Mouse (Mus musculus): ENCODE results near the gene Fam186a. TPM values are rescaled to one million over a fixed set of nuclear protein-coding genes. Genes with fewer than 3 reads are reported as not detected.
"Not testable (repeated sequence)": the region's sequence is repeated elsewhere in the genome, so short reads cannot be mapped to it uniquely, and the experiment has no call there.

Gene Fam186a
- polyA plus RNA-seq, 1 experiment from 2014 or later = not detected

DNA sequence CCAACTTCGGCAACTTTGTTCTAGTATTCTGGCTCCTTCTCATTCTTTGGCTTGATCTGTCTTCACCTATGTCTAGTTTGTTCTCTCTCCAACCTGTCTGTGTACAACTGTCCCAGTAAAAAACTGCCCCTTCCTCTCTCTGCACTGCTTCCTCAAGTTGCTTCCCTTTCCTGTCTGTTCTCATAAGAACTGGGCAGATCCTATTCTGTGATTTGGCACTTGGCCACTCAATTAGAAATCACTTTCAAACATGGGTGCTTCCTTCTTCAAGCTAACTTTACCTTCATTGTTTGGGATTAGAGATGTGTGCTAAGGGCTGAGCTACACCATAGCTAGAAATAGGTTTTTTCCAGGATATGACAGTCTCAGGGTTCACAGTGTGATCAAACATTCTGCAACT is 3.7 kb upstream of the Fam186a start:
- Histone ChIP-seq H3K36me3 (no peaks in the 10 kb centered on the region), H3K4me1 (peaks cover 8% of the 10 kb centered on the region; the same call in 1 of the 2 replicates), H3K27me3 (ENCODE audit: low read depth, poor library complexity, severe bottlenecking) (no peaks in the 10 kb centered on the region), H3K9me3 (replicated peaks) (no peaks in the 10 kb centered on the region), H3K27ac (no peak overlapping the region), H3K4me3 (no peak overlapping the region)
- no peak for DNase-seq (ENCODE audit: low spot score)
- 98% methylated on average over 1 of the region's 1 CpGs for WGBS

DNA sequence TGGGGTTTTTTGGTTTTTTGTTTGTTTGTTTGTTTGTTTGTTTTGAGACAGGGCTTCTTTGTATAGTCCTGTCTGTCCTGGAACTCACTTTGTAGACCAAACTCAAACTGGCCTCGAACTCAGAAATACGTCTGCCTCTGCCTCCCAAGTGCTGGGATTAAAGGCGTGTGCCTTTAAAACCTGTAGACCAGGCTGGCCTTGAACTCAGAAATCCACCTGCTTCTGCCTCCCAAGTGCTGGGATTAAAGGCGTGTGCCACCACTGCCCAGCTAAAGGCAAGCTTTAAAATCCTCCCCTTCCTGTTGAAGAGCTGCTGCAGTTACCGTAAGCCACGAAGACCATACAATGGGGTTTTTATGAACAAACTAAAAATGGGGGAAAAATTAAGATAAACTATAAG is 2.9 kb upstream of the Fam186a start, which contains the start of gene Larp4:
Gene Larp4, plus strand, starts transcription at position 301 of the 400 bp plus-strand sequence.
- not testable (repeated sequence) for H3K27me3 ChIP-seq (ENCODE audit: low read depth, poor library complexity, severe bottlenecking); H3K9me3 ChIP-seq (replicated peaks); H3K4me1 ChIP-seq; DNase-seq (ENCODE audit: low spot score); H3K27ac ChIP-seq; H3K36me3 ChIP-seq; H3K4me3 ChIP-seq
- 90% methylated on average over 6 of the region's 6 CpGs for WGBS

DNA sequence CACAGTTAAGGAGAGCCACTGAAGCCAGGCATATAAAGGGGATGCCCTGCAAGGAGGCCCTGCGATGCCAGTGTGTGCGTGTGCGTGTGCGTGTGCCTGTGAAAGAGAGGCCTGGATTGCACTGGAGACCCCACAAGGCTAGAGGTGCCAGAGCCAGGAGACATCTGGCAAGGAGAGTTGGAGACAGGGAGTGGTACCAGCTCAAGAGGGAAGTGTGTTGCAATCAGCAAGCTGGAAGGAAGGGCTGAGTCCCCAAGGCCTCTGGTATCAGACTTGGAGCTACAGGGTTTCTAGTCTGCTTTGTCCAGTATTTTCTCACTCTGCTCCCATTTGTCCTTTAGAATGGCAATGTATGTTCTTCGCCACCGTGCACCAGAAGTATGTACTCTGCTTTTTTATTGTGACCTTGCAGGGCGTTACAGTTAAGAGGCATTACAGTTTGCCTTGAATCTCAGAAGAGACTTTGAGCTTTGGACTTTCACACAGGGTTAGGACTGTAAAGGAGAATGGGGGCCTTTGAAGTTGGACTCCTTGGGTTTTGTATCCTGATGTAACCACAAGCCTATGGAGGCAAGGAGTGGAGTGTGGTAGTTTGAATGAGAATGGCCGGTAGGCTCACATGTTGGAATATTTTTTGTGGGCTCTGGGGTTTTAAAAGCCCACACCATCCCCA is 1.6 kb downstream of the Fam186a start:
- no peak overlapping the region for H3K4me3 ChIP-seq
- no peaks in the 10 kb centered on the region for H3K36me3 ChIP-seq
- 91% methylated on average over 8 of the region's 8 CpGs for WGBS
- no peak overlapping the region for H3K27ac ChIP-seq
- no peaks in the 10 kb centered on the region for H3K27me3 ChIP-seq (ENCODE audit: low read depth, poor library complexity, severe bottlenecking)
- no peaks in the 10 kb centered on the region for H3K9me3 ChIP-seq (replicated peaks)
- H3K4me1 ChIP-seq = no peaks in the 10 kb centered on the region
- DNase-seq (ENCODE audit: low spot score) = no peak

DNA sequence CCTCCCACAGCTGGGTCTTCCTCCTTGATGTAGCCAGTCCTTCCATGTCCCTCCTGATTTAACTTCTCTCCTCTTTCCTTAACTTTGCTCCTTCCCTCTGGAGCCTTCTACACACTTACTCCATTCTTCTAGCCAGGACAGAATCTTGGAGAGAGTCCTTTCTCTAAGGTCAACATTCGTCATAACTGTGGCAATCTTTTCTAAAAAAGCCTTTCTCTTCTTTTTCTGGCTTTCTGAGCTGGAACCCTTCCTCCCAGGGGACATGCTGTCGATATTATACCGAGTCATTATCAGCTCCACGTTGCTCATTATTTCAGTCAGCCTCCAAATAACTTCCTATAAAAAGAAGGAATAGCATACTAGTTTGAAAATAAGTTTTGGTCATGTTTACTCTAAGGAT is 11.5 kb downstream of the Fam186a start:
- H3K4me3 ChIP-seq = no peak overlapping the region
- no peaks in the 10 kb centered on the region for H3K36me3 ChIP-seq
- H3K9me3 ChIP-seq (replicated peaks) = no peaks in the 10 kb centered on the region
- H3K27ac ChIP-seq = no peak overlapping the region
- 86% methylated on average over 4 of the region's 4 CpGs for WGBS
- H3K27me3 ChIP-seq (ENCODE audit: low read depth, poor library complexity, severe bottlenecking) = no peaks in the 10 kb centered on the region
- H3K4me1 ChIP-seq = 0 out of 2 replicates have a peak, but pooled peaks cover 3% of the 10 kb centered on the region
- no peak for DNase-seq (ENCODE audit: low spot score)

DNA sequence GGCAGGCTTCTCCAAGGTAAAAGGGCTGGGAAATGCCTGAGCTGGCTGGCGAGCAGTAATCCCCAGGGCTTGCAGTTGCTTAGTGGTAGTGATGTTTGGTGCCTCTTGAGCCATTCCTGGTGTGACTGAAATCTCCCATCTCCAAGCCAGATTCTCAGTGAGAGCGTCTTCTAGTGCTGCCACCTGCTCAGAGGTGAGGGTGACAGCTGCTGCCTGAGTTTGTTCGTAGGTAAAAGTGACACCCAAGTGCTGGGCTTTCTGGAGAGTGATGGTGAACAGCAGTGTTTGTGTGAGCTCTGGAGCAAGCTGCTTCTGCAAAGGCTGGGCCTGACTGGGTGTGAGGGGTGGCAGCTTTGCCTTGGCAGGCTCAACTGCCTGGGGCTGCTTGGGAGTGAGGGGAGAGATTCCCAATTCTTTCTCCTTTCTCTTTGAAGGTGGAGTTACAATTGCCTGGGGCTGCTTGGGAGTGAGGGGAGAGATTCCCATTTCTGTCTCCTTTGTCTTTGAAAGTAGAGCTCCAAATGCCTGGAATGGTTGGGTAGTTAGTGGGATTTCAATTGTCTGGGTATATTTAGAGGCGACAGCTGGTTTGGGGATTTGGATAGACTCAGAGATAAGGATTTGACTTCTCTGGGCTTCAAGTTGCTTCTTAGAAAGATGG is 25.8 kb downstream of the Fam186a start:
- Histone ChIP-seq H3K9me3 (replicated peaks) (0 out of 2 replicates have a peak, but pooled peaks cover 3% of the 10 kb centered on the region), H3K4me1 (no peaks in the 10 kb centered on the region), H3K27ac (no peak overlapping the region), H3K36me3 (peaks cover 3% of the 10 kb centered on the region; the same call in 1 of the 2 replicates), H3K4me3 (no peak overlapping the region), H3K27me3 (ENCODE audit: low read depth, poor library complexity, severe bottlenecking) (no peaks in the 10 kb centered on the region)
- 69% methylated on average over 4 of the region's 4 CpGs for WGBS
- DNase-seq (ENCODE audit: low spot score) = no peak

DNA sequence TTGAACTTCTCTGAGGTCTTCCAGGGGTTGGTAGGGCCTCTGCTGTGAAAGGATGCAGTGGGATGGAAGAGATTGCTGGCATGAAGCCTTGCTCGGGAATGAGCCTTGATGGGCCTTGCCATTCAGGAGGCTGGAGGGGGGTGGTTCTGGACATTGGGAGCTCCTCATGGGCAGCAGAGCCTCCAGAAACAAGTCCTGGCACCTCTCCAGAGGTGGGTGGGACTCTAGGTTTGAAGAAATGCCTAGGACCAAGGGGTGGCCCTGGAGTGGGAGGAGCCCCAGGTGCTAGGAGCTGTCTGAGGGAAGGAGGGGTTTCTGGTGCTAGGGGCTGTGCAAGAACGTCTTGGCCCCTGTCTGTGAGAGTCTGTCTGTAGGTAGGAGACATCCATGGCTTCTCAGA is 26.4 kb downstream of the Fam186a start:
- DNase-seq (ENCODE audit: low spot score) = no peak
- Histone ChIP-seq H3K27ac (no peak overlapping the region), H3K4me3 (no peak overlapping the region), H3K4me1 (no peaks in the 10 kb centered on the region), H3K9me3 (replicated peaks) (0 out of 2 replicates have a peak, but pooled peaks cover 3% of the 10 kb centered on the region), H3K36me3 (peaks cover 3% of the 10 kb centered on the region; the same call in 1 of the 2 replicates), H3K27me3 (ENCODE audit: low read depth, poor library complexity, severe bottlenecking) (no peaks in the 10 kb centered on the region)
- 53% methylated on average over 2 of the region's 2 CpGs for WGBS

DNA sequence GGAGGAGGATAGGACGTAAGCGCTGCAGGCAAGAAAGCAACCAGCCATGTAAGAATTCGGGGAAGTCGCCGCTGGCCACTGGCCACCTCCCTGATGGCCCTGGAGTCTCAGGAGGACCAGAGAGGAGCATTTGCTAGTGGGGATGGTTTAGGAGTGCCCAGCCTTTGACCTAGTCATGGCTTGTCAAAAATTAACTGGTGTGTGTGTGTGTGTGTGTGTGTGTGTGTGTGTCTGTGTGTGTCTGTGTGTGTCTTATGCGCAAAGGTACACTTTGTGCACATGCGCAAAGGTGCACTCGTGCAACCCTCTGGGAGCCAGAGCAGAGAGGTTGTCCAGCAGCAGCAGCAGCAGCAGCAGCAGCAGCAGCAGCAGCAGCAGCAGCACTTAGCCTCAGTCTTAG is 29.0 kb downstream of the Fam186a start:
- WGBS = 88% methylated on average over 8 of the region's 8 CpGs
- no peaks in the 10 kb centered on the region for H3K36me3 ChIP-seq
- DNase-seq (ENCODE audit: low spot score) = no peak
- no peaks in the 10 kb centered on the region for H3K4me1 ChIP-seq
- H3K27me3 ChIP-seq (ENCODE audit: low read depth, poor library complexity, severe bottlenecking) = no peaks in the 10 kb centered on the region
- no peaks in the 10 kb centered on the region for H3K9me3 ChIP-seq (replicated peaks)
- no peak overlapping the region for H3K27ac ChIP-seq
- no peak overlapping the region for H3K4me3 ChIP-seq

DNA sequence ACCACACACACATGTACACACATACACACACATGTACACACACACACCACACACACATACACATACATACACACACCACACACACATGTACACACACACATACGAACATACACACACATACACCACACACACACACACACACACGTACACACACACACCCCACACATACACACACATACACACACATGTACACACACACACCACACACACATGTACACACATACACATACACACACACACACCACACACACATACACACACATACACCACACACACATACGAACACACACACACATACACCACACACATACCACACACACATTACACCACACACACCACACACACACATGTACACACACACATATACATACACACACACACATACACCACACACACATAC is 30.2 kb downstream of the Fam186a start:
- no peaks in the 10 kb centered on the region for H3K4me1 ChIP-seq
- no peaks in the 10 kb centered on the region for H3K9me3 ChIP-seq (replicated peaks)
- DNase-seq (ENCODE audit: low spot score) = no peak
- no peak overlapping the region for H3K4me3 ChIP-seq
- 85% methylated on average over 3 of the region's 3 CpGs for WGBS
- no peak overlapping the region for H3K27ac ChIP-seq
- no peaks in the 10 kb centered on the region for H3K27me3 ChIP-seq (ENCODE audit: low read depth, poor library complexity, severe bottlenecking)
- H3K36me3 ChIP-seq = no peaks in the 10 kb centered on the region

DNA sequence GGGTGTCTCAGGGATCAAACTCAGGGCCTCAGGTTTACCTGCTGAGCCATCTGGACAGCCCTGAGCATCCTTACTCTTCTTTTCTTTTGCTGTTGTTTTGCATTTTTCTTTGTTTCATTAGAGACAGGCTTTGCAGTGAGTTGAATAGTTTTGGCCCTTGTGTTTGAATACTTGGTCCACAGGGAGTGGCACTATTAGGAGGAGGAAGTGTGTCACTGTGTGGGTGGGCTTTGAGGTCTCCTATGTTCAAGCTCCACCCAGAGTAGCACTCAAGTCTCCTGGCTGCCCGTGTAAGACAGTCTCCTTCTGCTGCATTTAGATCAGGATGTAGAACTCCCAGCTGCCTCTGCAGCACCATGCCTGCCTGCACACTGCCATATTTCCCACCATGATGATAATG is 32.4 kb downstream of the Fam186a start:
- WGBS = 46% methylated on average over 1 of the region's 1 CpGs
- H3K4me1 ChIP-seq = no peaks in the 10 kb centered on the region
- DNase-seq (ENCODE audit: low spot score) = no peak
- no peaks in the 10 kb centered on the region for H3K27me3 ChIP-seq (ENCODE audit: low read depth, poor library complexity, severe bottlenecking)
- no peaks in the 10 kb centered on the region for H3K9me3 ChIP-seq (replicated peaks)
- no peak overlapping the region for H3K27ac ChIP-seq
- H3K36me3 ChIP-seq = no peaks in the 10 kb centered on the region
- no peak overlapping the region for H3K4me3 ChIP-seq

DNA sequence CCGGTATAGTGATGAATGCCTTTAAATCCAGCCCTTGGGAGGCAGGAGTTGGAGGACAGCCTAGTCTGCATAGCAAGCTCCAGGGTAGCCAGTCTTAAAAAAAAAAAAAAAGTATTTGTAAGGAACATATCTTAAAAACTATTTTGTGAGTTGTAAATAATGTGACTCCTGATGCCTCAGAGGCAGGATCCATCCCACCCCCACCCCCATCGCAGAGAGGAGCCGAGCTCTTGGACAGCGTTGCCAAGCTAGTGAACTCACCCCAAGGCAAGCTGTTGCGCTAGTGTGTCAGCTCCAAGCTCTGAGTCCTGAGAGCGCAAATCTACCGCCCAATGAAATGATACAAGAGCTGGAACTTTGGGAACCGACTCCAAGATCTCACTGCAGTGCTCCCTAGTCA is 35.6 kb downstream of the Fam186a start:
- DNase-seq (ENCODE audit: low spot score) = no peak
- WGBS = 84% methylated on average over 8 of the region's 8 CpGs
- H3K4me1 ChIP-seq = 0 out of 2 replicates have a peak, but pooled peaks cover 3% of the 10 kb centered on the region

DNA sequence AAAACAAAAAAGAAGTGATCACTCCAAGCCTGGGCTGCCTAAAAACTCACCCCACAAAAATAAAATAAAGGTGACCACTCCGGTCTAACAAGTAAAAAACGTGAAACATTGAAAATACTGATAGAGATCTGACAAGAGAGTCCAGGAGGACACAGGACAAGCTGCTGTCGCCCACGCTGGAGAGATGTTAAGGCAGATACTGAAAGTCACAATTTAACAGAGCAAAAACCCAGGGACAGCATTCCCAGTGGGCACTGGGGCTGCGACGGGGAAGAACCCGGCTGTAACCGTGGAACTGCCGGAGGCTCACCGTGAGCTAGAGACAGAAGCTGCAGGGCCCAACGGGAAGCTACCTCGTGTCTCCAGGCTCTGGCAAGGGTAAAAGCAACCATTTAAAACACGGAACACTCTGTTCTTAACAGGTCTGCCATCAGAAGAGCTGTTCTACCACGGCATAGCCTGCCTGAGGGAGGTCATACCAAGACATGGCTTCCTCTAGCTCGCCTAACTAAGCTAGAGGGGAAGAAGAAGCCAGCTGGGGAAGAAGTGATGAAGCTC is 47.2 kb downstream of the Fam186a start:
- Histone ChIP-seq H3K36me3 (no peaks in the 10 kb centered on the region), H3K27me3 (ENCODE audit: low read depth, poor library complexity, severe bottlenecking) (no peaks in the 10 kb centered on the region), H3K27ac (no peak overlapping the region), H3K4me1 (no peaks in the 10 kb centered on the region), H3K9me3 (replicated peaks) (no peaks in the 10 kb centered on the region), H3K4me3 (no peak overlapping the region)
- no peak for DNase-seq (ENCODE audit: low spot score)
- 90% methylated on average over 15 of the region's 15 CpGs for WGBS

More for the DNA sequence above, 35.6 kb downstream of the Fam186a start:
- Histone ChIP-seq H3K4me3 (no peak overlapping the region), H3K36me3 (no peaks in the 10 kb centered on the region), H3K9me3 (replicated peaks) (no peaks in the 10 kb centered on the region), H3K27ac (no peak overlapping the region), H3K27me3 (ENCODE audit: low read depth, poor library complexity, severe bottlenecking) (no peaks in the 10 kb centered on the region)

DNA sequence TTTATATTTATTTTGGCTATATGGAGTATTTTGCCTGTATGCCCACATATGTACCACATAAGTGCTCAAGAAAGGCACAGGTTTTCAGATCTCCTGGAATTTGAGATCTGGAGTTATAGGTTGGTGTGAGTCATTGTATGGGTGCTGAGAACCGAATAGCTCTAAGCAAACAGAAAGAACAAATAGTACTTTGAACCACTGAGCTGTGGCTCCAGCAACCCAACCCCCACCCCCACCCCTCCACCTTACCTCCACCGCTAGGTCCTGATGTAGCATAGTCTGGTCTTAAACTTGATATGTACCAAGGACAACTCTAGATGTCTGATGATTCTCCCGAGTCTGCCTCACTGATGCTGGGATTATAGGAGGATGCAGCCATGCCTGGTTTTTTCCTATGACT is 49.6 kb downstream of the Fam186a start:
- 90% methylated on average over 3 of the region's 3 CpGs for WGBS
- no peaks in the 10 kb centered on the region for H3K4me1 ChIP-seq
- no peaks in the 10 kb centered on the region for H3K36me3 ChIP-seq
- H3K27ac ChIP-seq = no peak overlapping the region
- no peak for DNase-seq (ENCODE audit: low spot score)
- H3K27me3 ChIP-seq (ENCODE audit: low read depth, poor library complexity, severe bottlenecking) = no peaks in the 10 kb centered on the region
- no peaks in the 10 kb centered on the region for H3K9me3 ChIP-seq (replicated peaks)
- H3K4me3 ChIP-seq = no peak overlapping the region

DNA sequence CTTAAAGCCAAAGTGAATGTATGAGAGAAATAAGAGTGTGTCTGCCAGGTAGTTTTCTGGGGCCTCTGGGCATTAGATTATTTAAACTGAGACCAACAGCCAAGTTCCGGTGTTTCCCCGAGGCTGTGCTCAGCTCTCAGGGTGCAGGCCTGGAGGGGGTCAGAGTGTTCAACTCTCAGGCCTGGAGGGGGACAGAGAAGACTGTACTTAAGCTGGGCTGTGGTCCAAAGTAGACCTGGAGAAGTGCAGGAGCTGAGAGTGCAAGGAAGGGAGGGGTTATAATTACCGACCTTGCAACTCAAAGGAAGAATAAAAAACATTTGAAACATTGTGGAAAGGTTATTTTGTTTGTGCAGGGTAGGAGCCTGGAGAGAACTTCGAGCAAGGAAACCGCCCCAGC is 52.2 kb downstream of the Fam186a start:
- WGBS = 84% methylated on average over 5 of the region's 5 CpGs

More for the DNA sequence above, 52.2 kb downstream of the Fam186a start:
- no peaks in the 10 kb centered on the region for H3K36me3 ChIP-seq
- H3K4me1 ChIP-seq = no peaks in the 10 kb centered on the region
- no peak for DNase-seq (ENCODE audit: low spot score)
- no peak overlapping the region for H3K4me3 ChIP-seq
- no peaks in the 10 kb centered on the region for H3K9me3 ChIP-seq (replicated peaks)
- no peaks in the 10 kb centered on the region for H3K27me3 ChIP-seq (ENCODE audit: low read depth, poor library complexity, severe bottlenecking)
- no peak overlapping the region for H3K27ac ChIP-seq

Data from limb, embryonic 10.5 days (tissue).